Mouse (Mus musculus): Measurements from ENCODE around the gene Spag6. TPM values are rescaled to one million over a fixed set of nuclear protein-coding genes. Genes with fewer than 3 reads are reported as not detected.

Gene Spag6
- total and polyA plus RNA-seq, 3 experiments: 0.10 TPM; not detected in 2

- Histone ChIP-seq H3K4me3 (ENCODE audit: control insufficient read depth in 1 of 2, insufficient read depth in 1 of 2, low read depth in 2 of 2, low read length in 2 of 2) (no peak overlapping the region), H3K79me2 (ENCODE audit: control insufficient read depth, insufficient read depth, low read length, poor library complexity) (no peaks in the 10 kb centered on the region), H3K27ac (ENCODE audit: control insufficient read depth, low read depth, low read length) (no peak overlapping the region), H3K9me3 (replicated peaks; ENCODE audit: insufficient read depth, low read length) (no peaks in the 10 kb centered on the region), H3K27me3 (ENCODE audit: control insufficient read depth in 1 of 2, insufficient read depth in 2 of 2, low read length in 2 of 2) (peaks cover 0 to 3% of the 10 kb centered on the region in 2 experiments; a peak in 2 of 4 replicates), H3K36me3 (ENCODE audit: control insufficient read depth in 1 of 2, insufficient read depth in 2 of 2, low read length in 2 of 2) (peaks cover 0 to 6% of the 10 kb centered on the region in 2 experiments; a peak in 2 of 4 replicates), H3K4me1 (ENCODE audit: control insufficient read depth in 1 of 2, insufficient read depth in 2 of 2, low read length in 2 of 2) (no peaks in the 10 kb centered on the region), H3K9ac (ENCODE audit: control insufficient read depth, low read depth, low read length, poor library complexity, severe bottlenecking) (no peak overlapping the region)
- TF ChIP-seq ZKSCAN1 (IDR thresholded peaks at IDR 0.05; ENCODE audit: low read depth, low read length) (no peak), POLR2AphosphoS5 (IDR thresholded peaks at IDR 0.05; ENCODE audit: borderline replicate concordance, low read depth, low read length) (no peak), SIN3A (IDR thresholded peaks at IDR 0.05; ENCODE audit: low read length) (no peak), EP300 (IDR thresholded peaks at IDR 0.05; ENCODE audit: low read depth in 1 of 2, low read length in 2 of 2) (no peak)
- DNase-seq (ENCODE audit: low read depth, low spot score): no peak
Observed at GRCm38 (mm10) chr2:18686826-18687519, 6.9 kb upstream of the Spag6 start.

GRCm38 (mm10) chr2:18687671-18688170 lies 6.1 kb upstream of the Spag6 start:
- no peaks in the 10 kb centered on the region for H3K79me2 ChIP-seq (ENCODE audit: control insufficient read depth, insufficient read depth, low read length, poor library complexity)
- no peak overlapping the region for H3K4me3 ChIP-seq (ENCODE audit: control insufficient read depth in 1 of 2, insufficient read depth in 1 of 2, low read depth in 2 of 2, low read length in 2 of 2)
- DNase-seq (ENCODE audit: low read depth, low spot score): no peak
- peaks cover 1 to 5% of the 10 kb centered on the region in 2 experiments; a peak in 3 of 4 replicates for H3K27me3 ChIP-seq (ENCODE audit: control insufficient read depth in 1 of 2, insufficient read depth in 2 of 2, low read length in 2 of 2)
- no peaks in the 10 kb centered on the region for H3K4me1 ChIP-seq (ENCODE audit: control insufficient read depth in 1 of 2, insufficient read depth in 2 of 2, low read length in 2 of 2)
- no peak for TF ChIP-seq POLR2AphosphoS5 (IDR thresholded peaks at IDR 0.05; ENCODE audit: borderline replicate concordance, low read depth, low read length)
- no peak for TF ChIP-seq ZC3H11A (IDR thresholded peaks at IDR 0.05; ENCODE audit: low read depth, low read length)
- no peak for TF ChIP-seq UBTF (IDR thresholded peaks at IDR 0.05; ENCODE audit: borderline replicate concordance, insufficient read depth, low read depth, low read length)
- no peak for TF ChIP-seq ETS1 (IDR thresholded peaks at IDR 0.05; ENCODE audit: low read depth, low read length)
- TF ChIP-seq HCFC1 (IDR thresholded peaks at IDR 0.05; ENCODE audit: low read depth, low read length): no peak
- no peak for TF ChIP-seq ZKSCAN1 (IDR thresholded peaks at IDR 0.05; ENCODE audit: low read depth, low read length)
- no peak for TF ChIP-seq USF2 (IDR thresholded peaks at IDR 0.05; ENCODE audit: borderline replicate concordance in 1 of 2, insufficient read depth in 1 of 2, low read depth in 1 of 2, low read length in 2 of 2)
- no peak for TF ChIP-seq JUND (IDR thresholded peaks at IDR 0.05; ENCODE audit: low read depth, low read length)
- no peak for TF ChIP-seq SIN3A (IDR thresholded peaks at IDR 0.05; ENCODE audit: low read length)
- TF ChIP-seq MAFK (IDR thresholded peaks at IDR 0.05; ENCODE audit: borderline replicate concordance, low read depth, low read length): no peak
- TF ChIP-seq TBP (IDR thresholded peaks at IDR 0.05; ENCODE audit: low read depth, low read length): no peak
- no peak for TF ChIP-seq ZMIZ1 (IDR thresholded peaks at IDR 0.05; ENCODE audit: low read depth, low read length)
- no peak for TF ChIP-seq SMC3 (IDR thresholded peaks at IDR 0.05; ENCODE audit: low read depth, low read length)
- no peak for TF ChIP-seq KAT2A (conservative IDR thresholded peaks at IDR 0.05; ENCODE audit: low read depth, low read length)
- TF ChIP-seq NELFE (IDR thresholded peaks at IDR 0.05; ENCODE audit: low read depth, low read length): no peak
- no peak for TF ChIP-seq RCOR1 (IDR thresholded peaks at IDR 0.05; ENCODE audit: low read depth, low read length)
- peaks cover 0 to 4% of the 10 kb centered on the region in 2 experiments; a peak in 2 of 4 replicates for H3K36me3 ChIP-seq (ENCODE audit: control insufficient read depth in 1 of 2, insufficient read depth in 2 of 2, low read length in 2 of 2)
- no peak overlapping the region for H3K27ac ChIP-seq (ENCODE audit: control insufficient read depth, low read depth, low read length)
- no peaks in the 10 kb centered on the region for H3K9me3 ChIP-seq (replicated peaks; ENCODE audit: insufficient read depth, low read length)
- H3K9ac ChIP-seq (ENCODE audit: control insufficient read depth, low read depth, low read length, poor library complexity, severe bottlenecking): no peak overlapping the region

All from MEL (cell line).